11 mouse cellular contexts compared by ENCODE assay signal in genomic region chr6:95716476-95716875, GRCm38 (mm10).
"Had no signal": no experiment of that assay in that cellular context is flagged by ENCODE, and none has a peak within 500 bp of the region (broad histone marks: within the 10 kb centered on the region; RNA-seq: fewer than 3 reads in every experiment).

No protein-coding gene starts in this region.

- H3K9me3 ChIP-seq: limb, embryonic 12.5 days; liver, embryonic 13.5 days; neural tube, embryonic 12.5 days had no signal

- H3K9ac ChIP-seq: limb, embryonic 12.5 days; liver, embryonic 13.5 days; neural tube, embryonic 12.5 days had no signal

- H3K4me2 ChIP-seq: limb, embryonic 12.5 days; neural tube, embryonic 12.5 days had no signal

- H3K4me3 ChIP-seq: layer of hippocampus, adult 2 months; limb, embryonic 12.5 days; liver, embryonic 13.5 days; neural tube, embryonic 12.5 days had no signal

- H3K36me3 ChIP-seq: limb, embryonic 12.5 days; liver, embryonic 13.5 days; neural tube, embryonic 12.5 days had no signal

- H3K27ac ChIP-seq: hindbrain, postnatal 0 days; kidney, postnatal 0 days; layer of hippocampus, adult 2 months; limb, embryonic 12.5 days; liver, embryonic 13.5 days; neural tube, embryonic 12.5 days had no signal

- DNase-seq: liver, embryonic 13.5 days; lung, adult 18-20 months; lung, postnatal 36 days; midbrain, embryonic 14.5 days; thymus, adult 18-20 months; thymus, postnatal 14 days had no signal

- ATAC-seq: hindbrain, postnatal 0 days had no signal

- H3K27me3 ChIP-seq: limb, embryonic 12.5 days; liver, embryonic 13.5 days; neural tube, embryonic 12.5 days had no signal

- H3K4me1 ChIP-seq: neural tube, embryonic 12.5 days had no signal
